Mouse (Mus musculus) ES-E14 (cell line): ENCODE data around the gene Spr.

Source experiments
- CHD2 ChIP-seq: IDR thresholded peaks from 2 replicates; pipeline ENCODE4 v1.6.1; 2014; ENCODE audit warnings: mild to moderate bottlenecking, low read depth, low read length, inconsistent platforms
- MAFK ChIP-seq: IDR thresholded peaks from 2 replicates; pipeline ENCODE4 v1.6.1; 2014; ENCODE audit warnings: mild to moderate bottlenecking, low read depth, low read length, inconsistent platforms; ENCODE audit not compliant: insufficient read depth
- ZNF384 ChIP-seq: IDR thresholded peaks from 2 replicates; pipeline ENCODE4 v1.6.1; 2012; ENCODE audit warnings: low read depth, low read length, inconsistent platforms

- TF ChIP-seq ZNF384 (no peak), CHD2 (no peak), MAFK (no peak)
These were observed 6.9 kb upstream of the Spr start for GRCm38 (mm10) chr6:85144466-85144865.
